Mouse (Mus musculus) lung, adult 2 months (tissue): ENCODE results near the gene Pla2g4d.
"Not testable (repeated sequence)": the region's sequence is repeated elsewhere in the genome, so short reads cannot be mapped to it uniquely, and the experiment has no call there.

Experiments used
- CTCF ChIP-seq: fragments of 200-500 bp; IDR thresholded peaks from 2 replicates; pipeline ENCODE4 v1.5.1; 2011; ENCODE audit warnings: mild to moderate bottlenecking, low read length, control low read depth; ENCODE audit not compliant: insufficient read depth
- POLR2A ChIP-seq: fragments of 200-500 bp; IDR thresholded peaks from 2 replicates; pipeline ENCODE4 v1.6.1; 2011; ENCODE audit warnings: low read depth, mild to moderate bottlenecking, control low read depth, low read length, borderline replicate concordance; ENCODE audit errors: extremely low read depth

- TF ChIP-seq POLR2A, CTCF: not testable (repeated sequence)
Observed at GRCm38 (mm10) chr2:120238733-120239132, 50.3 kb downstream of the Pla2g4d start.
